Mouse (Mus musculus): ENCODE measurements around the gene Prpf38b.

DNA sequence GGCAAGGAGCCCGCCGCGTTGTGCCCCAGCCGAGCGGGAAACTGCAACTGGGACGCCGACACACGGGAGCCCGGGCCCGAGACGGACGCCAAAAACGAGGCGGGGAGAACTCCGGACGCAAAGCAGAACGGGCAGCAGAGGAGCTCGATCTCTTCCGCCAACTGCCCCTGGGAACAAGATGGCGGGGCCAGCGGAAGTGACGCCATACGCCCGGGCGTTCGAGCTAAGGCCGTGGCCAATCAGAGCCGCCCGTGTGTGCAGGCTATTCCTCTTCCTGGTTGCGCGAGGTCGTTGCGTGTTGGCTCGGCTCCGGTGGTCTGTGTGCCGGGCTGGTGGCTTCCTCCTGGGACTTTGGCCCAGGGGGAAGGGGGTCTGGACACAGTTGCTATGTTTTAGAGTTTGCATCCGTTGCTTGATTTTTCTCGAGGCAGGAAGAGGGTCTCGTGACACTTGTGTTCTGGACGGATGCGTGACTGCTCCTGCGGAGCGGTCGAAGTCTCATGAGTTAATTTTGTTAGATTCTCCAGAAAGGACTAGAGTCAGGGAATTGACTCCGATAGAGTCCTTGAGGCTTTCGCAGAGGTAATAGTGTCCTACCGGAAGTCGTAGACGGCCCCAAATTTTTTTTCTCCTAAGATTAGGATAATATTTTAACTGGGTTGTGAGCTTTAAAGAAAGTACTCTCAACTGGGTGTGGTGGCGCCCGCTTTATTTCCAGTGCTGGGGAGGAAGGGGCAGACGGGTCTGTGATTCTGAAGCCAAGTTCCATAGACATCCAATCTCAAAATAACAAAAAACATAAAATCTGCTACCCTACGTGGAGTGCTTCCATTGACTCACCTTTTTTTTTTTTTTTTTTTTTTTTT lies at the start of gene Prpf38b:
- TF ChIP-seq CTCF (IDR thresholded peaks at IDR 0.05; ENCODE audit: low read depth, low read length), result no peak
- peak; percentile 91 for TF ChIP-seq POLR2A (IDR thresholded peaks at IDR 0.05; ENCODE audit: extremely low read depth, insufficient read depth, low read length)

Data from liver, adult 2 months (tissue).